Mouse (Mus musculus) kidney, adult 2 months (tissue): ENCODE data around the gene Atf5.

Experiments used
- CTCF ChIP-seq: fragments of 200-500 bp; conservative IDR thresholded peaks from 2 replicates; pipeline ENCODE4 v1.5.1; 2011; ENCODE audit warnings: low read depth, mild to moderate bottlenecking, control low read depth, low read length, moderate library complexity, mixed read lengths; ENCODE audit not compliant: insufficient read depth, insufficient read length
- POLR2A ChIP-seq: fragments of 200-500 bp; IDR thresholded peaks from one replicate; pipeline ENCODE4 v1.6.1; 2011; ENCODE audit warnings: low read depth, low read length, control low read depth

DNA sequence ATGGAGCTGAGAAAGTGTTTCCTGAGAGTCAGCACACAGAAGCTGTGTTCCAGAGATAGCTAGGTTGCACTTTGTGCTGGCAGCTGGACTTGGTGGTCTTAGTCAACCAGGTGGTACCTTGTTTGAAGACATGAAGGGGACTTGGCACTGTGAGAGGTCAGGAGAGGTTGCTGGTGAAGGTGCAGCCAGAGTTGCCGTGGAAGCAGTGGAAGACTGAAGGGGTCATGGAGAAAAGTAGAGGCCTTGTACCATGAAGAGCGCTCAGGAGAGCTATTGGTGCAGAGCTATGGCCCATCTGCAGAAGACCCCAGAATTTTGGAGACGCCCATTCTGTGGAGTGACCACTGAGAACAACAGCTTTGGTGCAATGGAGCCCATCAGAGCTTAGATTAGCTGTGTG, 7.0 kb downstream of the Atf5 start:
- TF ChIP-seq CTCF (no peak), POLR2A (no peak)
